Mouse (Mus musculus): ENCODE measurements at regions not wholly inside any gene's neighbourhood (a gene's known extent, or its start where the extent isn't known, plus 50 kb on each side); places are given as distances from the start of the nearest gene placed in this dataset.
"Not testable (repeated sequence)": the region's sequence is repeated elsewhere in the genome, so short reads cannot be mapped to it uniquely, and the experiment has no call there.

DNA sequence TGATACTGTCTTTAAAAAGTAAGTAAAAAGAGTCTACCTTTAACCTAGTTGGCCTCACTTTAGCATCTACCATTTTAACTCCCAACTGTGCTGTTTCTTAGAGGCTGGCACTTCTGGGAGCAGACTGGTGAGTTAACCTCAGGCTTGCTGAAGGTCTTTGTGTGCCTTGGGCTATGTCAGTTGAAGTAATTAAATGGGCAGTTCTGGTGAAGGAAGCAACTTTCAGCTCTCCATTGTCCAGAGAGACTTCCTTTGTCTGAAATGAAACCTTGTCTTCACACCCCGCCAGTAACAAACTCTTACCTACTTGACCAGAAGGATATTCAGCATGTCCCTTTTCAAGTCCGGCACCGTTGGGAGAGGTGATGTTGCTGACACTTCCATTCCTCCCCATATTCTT lies 55.5 kb downstream of the Zfp281 start:
- DNase-seq (ENCODE audit: low read depth): no peak

- not testable (repeated sequence) for DNase-seq (ENCODE audit: low read depth)
Measured at GRCm38 (mm10) chr1:136682311-136682710, 57.6 kb downstream of the Zfp281 start.

DNA sequence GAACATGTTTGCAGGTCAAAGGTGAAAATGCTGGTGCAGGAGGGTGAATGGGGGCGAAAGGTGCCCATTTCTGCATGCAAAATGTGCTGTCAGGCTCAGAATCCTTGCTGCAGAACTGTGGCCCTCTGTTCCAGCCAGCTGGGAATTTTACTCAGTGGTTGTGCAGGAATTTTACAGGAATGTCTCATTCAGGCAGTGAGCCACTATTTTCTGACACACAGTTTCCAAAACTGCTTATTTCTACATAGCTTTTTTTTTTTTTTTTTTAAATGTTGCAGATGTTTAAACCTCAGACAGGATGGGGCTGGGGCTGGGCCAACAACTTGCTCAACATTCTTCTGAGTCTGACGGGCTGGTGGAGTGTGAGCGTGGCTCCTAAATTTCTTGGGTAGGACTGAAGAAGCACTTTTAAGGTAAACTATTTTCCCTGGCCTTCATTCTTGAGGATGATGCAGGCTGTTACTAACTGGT lies 58.4 kb downstream of the Zfp281 start:
- DNase-seq (ENCODE audit: low read depth): no peak

DNA sequence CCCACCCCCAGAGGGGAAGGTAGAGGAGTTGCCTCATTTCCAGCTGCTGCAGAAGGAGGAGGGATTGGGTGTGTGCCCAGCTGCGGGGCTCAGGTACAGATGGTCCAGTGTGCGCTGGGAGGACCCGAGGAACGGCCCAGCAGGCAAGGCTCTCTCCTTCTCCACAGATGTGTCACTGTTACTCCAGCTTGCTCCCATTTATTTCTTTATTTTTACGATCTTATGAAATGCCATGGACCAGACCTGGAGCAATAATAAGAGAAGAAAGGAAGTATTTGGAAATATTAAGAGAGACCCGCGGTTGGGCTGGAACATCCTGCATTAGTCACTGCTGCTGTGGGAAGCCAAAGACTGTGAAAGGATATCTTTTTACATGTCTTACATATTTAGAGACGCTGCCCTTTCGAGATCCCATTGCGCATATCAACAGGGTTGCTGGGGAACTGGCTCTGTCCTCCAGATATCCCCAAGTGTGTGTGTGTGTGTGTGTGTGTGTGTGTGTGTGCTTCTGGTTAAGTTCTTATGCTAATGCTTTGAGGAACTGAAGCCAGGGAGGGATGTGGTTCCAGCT lies 58.9 kb downstream of the Zfp281 start:
- no peak for DNase-seq (ENCODE audit: low read depth)

DNA sequence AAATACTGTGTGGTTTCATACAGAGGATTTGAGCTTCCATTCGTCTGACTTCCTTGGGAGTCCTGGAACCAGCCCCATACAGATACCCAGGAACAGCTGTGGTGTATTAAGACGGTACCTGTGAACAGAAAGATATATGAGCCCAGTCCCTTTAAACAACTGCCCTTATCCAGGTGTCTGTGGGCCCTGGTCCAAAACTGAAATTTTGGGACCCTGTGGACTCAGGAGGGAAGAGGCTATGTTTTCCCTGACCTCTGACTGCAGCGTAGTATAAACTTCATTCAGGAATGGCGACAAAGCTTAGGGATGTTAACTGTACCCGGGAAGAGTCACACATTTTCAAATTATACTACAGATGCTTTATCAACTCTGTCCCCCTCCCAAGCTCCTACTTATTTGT lies 59.8 kb downstream of the Zfp281 start:
- DNase-seq (ENCODE audit: low read depth): no peak

DNA sequence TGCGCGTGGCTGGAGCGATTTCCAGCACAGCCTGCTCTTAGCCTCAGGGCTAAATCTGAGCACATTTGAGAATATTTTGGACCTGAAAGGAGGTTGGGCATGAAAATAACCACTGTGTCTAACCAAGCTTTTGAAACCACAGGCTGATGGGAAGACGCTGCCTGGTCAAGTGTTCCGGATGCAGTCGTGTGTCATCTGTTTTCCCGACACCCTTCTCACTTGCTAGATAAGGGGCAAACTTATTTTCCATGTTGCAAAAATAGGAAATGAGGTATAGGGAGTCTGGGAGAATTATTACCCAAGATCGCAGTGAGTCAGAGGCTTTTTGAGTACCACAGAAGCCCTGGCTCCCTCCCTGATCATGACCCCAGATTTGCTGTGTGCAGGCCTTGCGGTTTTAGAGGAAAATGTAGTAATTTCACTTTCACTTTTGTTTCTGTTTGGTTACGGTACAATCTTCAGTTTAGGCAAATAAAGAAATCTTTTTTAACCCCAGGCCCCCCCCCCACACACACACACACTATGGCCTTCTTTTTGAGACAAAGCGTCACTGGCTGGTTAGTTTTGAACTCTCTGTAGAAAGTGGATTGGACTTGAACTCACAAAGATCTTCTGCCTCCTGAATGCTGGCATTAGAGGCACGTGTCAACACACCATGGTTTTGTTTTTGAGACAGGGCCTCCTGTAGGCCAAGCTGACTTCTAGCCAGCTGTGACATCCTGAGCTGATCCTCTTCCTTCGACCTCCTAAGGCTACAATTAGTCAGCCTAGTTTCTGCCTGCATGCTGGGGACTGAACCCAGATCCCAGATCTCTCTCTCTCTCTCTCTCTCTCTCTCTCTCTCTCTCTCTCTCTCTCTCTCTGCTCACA lies 60.7 kb downstream of the Zfp281 start:
- DNase-seq (ENCODE audit: low read depth): peak; percentile 21

DNA sequence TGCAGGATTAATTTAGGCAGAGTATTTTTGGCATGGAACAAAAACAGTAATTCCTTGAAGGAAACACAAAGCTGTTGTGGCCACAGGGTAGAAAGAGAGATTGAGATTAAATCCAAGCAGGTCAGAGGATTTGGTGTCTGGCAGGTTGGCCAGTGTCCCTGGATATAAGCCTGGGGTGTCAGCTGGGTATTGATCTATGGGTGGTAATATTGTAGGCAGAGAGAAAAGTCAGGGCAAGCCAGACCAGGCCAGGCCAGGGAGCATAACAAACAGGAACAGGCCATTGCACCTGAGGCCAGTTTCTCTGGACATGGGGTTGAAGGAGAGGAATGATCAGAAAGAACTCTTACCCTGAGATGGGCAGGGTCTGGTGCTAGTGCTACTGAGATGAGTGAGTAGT lies 61.8 kb downstream of the Zfp281 start:
- DNase-seq (ENCODE audit: low read depth): no peak

- no peak for DNase-seq (ENCODE audit: low read depth)
Measured at GRCm38 (mm10) chr1:136690068-136690467, 65.4 kb downstream of the Zfp281 start.

DNA sequence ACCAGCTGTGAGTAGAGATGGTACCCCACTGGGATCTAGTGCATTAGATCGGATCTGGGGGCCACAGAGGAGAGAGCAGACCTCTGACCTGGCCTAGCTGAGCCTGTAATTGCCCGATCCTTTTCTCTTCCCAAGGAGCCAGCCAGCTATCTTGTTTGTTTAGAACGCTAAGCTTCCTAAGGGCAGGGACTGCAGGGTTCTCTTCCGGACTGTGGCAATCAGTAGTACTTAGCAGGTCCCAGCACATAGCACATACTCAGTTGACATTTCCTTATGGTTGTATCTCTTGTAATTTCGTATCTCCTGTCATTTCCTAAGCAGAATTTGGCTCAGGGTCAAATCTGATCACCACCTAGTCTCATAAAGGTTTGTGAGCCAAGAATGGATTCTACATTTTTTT lies 68.7 kb downstream of the Zfp281 start:
- no peak for DNase-seq (ENCODE audit: low read depth)

- DNase-seq (ENCODE audit: low read depth): no peak
Measured at GRCm38 (mm10) chr1:136694983-136695382, 70.3 kb downstream of the Zfp281 start.

- no peak for DNase-seq (ENCODE audit: low read depth)
Measured at GRCm38 (mm10) chr1:136696077-136696641, 71.5 kb downstream of the Zfp281 start.

DNA sequence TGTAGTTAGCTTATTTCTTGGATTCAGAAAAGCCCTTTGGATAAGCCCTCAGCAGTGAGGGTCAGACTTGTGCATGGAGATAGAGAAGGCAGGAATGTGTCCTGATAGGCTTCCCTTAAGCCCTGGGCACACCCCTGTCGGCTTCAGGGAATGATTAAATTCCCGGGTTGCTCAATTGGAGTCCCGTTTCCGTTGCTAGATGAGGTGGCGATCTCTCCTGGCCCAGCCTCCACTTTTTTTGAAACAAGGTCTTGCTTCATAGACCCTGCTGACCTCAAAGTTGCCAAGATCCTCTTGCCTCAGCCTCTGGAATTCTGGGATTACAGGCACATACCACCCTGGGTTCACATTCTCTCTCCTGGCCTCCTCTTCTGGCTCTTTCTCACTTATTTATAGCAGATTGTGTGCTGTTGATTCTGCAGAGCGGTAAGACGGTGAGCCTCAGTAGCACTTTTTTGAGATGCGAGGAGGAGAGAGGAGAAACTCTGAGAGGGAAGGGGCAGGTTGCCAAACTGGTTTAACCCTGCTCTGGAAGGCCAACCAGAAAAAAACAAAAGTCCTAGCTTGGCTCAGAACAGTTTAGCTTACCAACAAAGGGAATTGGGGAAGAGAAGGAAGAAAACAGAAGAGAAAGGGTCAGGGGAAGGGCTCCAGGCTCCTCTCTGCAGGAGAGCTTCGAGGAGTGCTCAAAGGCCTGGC lies 73.9 kb downstream of the Zfp281 start:
- no peak for DNase-seq (ENCODE audit: low read depth)

DNA sequence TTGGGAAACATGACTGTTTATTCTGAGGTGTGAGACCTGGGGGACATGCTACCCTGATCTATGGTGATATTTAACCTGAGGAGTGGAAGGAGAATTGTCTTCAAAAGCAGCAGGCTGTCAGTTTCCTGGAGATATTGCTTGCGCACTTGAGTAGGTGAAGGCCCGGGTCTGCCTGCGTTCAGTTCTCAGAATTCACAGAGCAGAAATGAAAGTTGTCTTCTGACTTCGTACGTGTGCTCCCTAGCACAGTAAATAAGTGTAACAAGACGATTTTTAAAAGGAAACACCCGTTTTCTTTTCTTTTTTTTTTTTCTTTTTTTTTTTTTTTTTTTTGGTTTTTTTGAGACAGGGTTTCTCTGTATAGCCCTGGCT lies 74.4 kb downstream of the Zfp281 start:
- DNase-seq (ENCODE audit: low read depth): no peak

GRCm38 (mm10) chr1:136699571-136699970 lies 74.9 kb downstream of the Zfp281 start:
- no peak for DNase-seq (ENCODE audit: low read depth)

GRCm38 (mm10) chr1:136704139-136704538 lies 79.4 kb downstream of the Zfp281 start:
- DNase-seq (ENCODE audit: low read depth): no peak

- no peak for DNase-seq (ENCODE audit: low read depth)
Measured at GRCm38 (mm10) chr1:136706509-136706908, 81.8 kb downstream of the Zfp281 start.

DNA sequence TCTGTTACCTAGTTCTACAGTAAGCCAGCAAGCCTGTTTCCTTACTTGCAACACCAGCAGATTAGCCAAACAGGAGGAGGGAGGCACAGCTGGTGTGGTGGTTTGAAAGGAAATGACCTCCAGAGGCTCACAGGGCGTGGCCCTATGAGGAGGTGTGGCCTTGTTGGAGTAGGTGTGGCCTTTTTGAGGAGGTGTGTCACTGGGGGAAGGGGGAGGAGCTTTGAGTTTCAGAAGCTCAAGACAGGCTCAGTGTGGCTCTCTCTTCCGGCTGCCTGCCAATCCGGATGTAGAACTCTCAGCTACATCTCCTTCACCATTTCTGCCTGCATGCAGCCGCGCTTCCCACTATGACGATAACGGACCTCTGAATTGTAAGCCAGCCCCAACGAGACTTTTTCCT lies 82.7 kb downstream of the Zfp281 start:
- DNase-seq (ENCODE audit: low read depth): peak; percentile 34

DNA sequence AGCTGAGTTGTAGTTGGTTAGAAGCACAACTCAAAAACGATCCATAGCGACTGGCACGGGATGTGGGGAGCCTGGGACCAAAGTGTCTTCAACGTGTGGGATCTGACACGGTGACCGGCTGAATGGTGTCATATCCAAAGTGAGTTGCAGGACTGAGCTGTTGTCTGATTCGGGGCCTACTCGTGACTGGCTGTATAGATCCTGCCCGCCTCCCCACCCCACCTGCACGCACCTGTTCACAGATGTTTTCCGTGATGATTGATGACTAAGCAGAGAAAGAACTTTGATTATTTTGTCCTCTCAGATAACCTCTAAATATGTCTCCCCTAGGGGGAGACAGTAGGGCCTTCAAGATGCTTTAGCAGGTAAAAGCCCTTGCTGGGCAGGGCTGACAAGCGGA lies 83.2 kb downstream of the Zfp281 start:
- no peak for DNase-seq (ENCODE audit: low read depth)

GRCm38 (mm10) chr1:136710196-136710595 lies 85.5 kb downstream of the Zfp281 start:
- no peak for DNase-seq (ENCODE audit: low read depth)

- DNase-seq (ENCODE audit: low read depth): no peak
Measured at GRCm38 (mm10) chr1:136711243-136711642, 86.5 kb downstream of the Zfp281 start.

DNA sequence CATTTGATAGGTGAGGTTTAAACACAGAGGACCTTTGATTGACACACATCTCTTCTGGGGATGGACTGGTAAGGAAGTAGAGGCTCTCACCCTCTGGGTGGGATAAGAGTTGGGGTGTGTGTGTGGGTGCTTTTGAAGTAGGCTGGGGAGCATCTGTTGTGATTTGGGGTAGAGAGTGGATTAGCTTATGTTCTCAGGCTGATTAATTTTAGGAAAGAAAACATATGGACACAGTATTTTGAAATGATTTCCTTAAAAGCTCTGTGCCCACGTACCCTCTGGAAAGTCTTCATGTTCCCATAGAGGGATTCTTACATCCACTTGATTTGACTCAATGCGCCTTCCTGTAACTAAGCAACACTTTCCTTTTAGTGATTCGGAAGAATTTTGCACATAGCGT lies 89.4 kb downstream of the Zfp281 start:
- DNase-seq (ENCODE audit: low read depth): no peak

DNA sequence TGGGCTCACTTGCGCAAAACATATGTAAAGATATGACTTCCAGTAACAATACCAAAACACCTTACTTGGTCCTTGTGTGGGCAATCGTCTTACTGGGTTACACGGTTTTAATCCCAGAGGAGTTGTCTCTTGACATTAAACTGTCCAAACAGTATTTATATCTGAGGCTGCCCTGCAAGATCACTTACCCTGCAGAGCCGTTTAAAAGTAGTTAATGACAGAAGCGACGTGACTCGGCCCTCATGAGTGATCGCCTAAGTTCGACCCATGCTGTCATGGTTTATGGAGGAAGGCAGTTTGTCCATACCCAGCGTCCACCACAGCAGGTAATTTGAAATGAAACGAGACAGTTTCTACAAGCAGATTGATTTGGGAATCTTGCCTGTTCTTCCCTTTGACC lies 90.3 kb downstream of the Zfp281 start:
- no peak for DNase-seq (ENCODE audit: low read depth)

Measured in c-Kit-positive CD71-positive TER-119-negative erythroid progenitor cells, embryonic 14.5 days (primary cell).